Mouse (Mus musculus): ENCODE measurements around the gene Arel1.

GRCm38 (mm10) chr12:84911640-84912039 lies 59.1 kb downstream of the Arel1 start:
- TF ChIP-seq EP300 (IDR thresholded peaks at IDR 0.05; ENCODE audit: low read depth) (no peak), CTCF (IDR thresholded peaks at IDR 0.05; ENCODE audit: low read depth) (no peak)
